Mouse (Mus musculus) lung, adult 18-20 months (tissue): ENCODE measurements around the gene Btbd35f19.
"Not testable (repeated sequence)": the region's sequence is repeated elsewhere in the genome, so short reads cannot be mapped to it uniquely, and the experiment has no call there.

ENCODE experiments used
- DNase-seq, 2 experiments: peaks; one replicate each; pipeline ENCODE4 v3.0.0; 2022; ENCODE audit warnings: mixed read lengths in 2 of 2

Gene Btbd35f19

DNA sequence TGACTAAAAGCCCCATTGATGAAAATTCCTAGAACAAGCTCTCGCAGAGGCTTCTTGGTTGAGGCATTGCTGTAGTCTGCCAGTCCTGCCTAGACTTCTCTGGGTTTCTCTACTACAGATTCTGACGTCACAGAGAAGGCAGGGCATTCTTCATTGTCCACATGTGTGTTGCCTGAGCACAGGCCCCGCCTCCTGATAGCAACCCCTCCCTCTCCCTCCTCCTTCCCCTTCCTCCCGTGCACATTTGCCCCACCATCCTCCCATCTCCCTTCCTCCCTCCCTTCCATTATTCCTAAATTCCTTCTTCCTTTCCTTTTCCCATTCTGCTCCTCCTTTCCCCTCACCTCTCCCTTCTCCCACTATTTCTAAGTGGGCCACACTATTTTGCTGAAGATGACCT lies at the start of gene Btbd35f19:
TSS of gene Btbd35f19 (minus strand) at position 101 of the 400 bp plus-strand sequence.
- DNase-seq, result not testable (repeated sequence)

DNA sequence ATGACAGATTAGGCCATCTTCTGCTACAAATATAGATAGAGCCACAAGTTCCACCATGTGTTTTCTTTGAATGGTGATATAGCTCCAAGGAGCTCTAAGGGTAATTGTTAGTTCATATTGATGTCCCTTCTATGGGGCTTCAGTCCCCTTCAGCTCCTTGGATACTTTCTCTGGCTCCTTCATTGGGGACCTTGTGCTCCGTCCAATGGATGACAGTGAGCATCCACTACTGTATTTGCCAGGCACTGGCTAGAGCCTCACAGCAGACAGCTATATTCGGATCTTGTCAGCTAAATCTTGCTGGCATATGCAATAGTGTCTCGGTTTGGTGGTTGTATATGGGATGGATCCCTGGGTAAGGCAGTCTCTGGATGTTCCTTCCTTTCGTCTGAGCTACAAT lies 41.8 kb downstream of the Btbd35f19 start:
- not testable (repeated sequence) for DNase-seq

DNA sequence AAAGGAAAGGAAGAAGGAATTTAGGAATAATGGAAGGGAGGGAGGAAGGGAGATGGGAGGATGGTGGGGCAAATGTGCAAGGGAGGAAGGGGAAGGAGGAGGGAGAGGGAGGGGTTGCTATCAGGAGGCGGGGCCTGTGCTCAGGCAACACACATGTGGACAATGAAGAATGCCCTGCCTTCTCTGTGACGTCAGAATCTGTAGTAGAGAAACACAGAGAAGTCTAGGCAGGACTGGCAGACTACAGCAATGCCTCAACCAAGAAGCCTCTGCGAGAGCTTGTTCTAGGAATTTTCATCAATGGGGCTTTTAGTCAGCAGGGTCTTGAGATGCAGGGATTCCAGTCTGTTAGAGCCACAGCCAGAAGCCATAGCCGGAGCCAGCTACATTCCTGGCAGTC lies 47.6 kb downstream of the Btbd35f19 start, which contains the start of gene Btbd35f26:
TSS of gene Btbd35f26 (plus strand) at position 301 of the 400 bp plus-strand sequence.
- not testable (repeated sequence) for DNase-seq
